Mouse (Mus musculus) cortical plate, adult 2 months (tissue): ENCODE measurements around the gene Cadm4. TPM values are rescaled to one million over a fixed set of nuclear protein-coding genes. Genes with fewer than 3 reads are reported as not detected.
"Not testable (repeated sequence)": the region's sequence is repeated elsewhere in the genome, so short reads cannot be mapped to it uniquely, and the experiment has no call there.

Experiments
- H3K27ac ChIP-seq: fragments of 200-500 bp; 2 replicates; pipeline ENCODE4 v1.5.1; 2012; ENCODE audit warnings: low read length, control low read depth, inconsistent platforms; ENCODE audit not compliant: insufficient read depth
- H3K4me1 ChIP-seq: fragments of 200-500 bp; 2 replicates; pipeline ENCODE4 v1.6.1; 2011; ENCODE audit warnings: low read length; ENCODE audit not compliant: control insufficient read depth, insufficient read depth
- H3K4me3 ChIP-seq: fragments of 200-500 bp; 2 replicates; pipeline ENCODE4 v1.5.1; 2011; ENCODE audit warnings: mild to moderate bottlenecking, low read length, control low read depth; ENCODE audit not compliant: insufficient read depth
- CTCF ChIP-seq: fragments of 200-500 bp; IDR thresholded peaks from 2 replicates; pipeline ENCODE4 v1.5.1; 2011; ENCODE audit warnings: mild to moderate bottlenecking, control low read depth, low read length; ENCODE audit not compliant: insufficient read depth; ENCODE audit errors: extremely low read depth
- POLR2A ChIP-seq: fragments of 200-500 bp; IDR thresholded peaks from 2 replicates; pipeline ENCODE4 v1.6.1; 2011; ENCODE audit warnings: mild to moderate bottlenecking, low read length, control low read depth; ENCODE audit not compliant: insufficient read depth; ENCODE audit errors: extremely low read depth
- polyA plus RNA-seq: library from polyadenylated mRNA; depleted of rRNA; stranded (reverse); fragments of >200 nt; gene quantifications from 2 replicates; pipeline ENCODE4 v1.2.3, GENCODE M21; 2012

Cadm4 gene
- polyA plus RNA-seq, 1 experiment: 234 TPM

DNA sequence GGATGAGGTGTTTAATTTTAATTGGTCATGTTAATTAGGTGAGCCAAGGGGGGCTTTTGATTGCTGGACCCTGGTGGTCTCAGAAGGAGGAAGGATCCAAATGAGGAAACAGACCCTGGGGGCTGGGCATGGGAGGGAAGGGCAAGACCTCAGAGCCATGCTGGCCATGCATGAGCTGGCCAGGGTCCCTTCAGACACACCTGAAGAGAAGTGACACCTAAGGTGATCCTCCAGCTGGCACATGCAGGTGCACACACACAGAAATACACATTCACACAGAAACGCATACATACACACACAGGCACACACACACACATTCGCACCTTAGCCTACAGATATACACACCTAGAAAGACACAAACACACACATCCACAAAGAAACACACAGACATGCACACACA, 2.1 kb upstream of the Cadm4 start:
- no peak for TF ChIP-seq POLR2A
- TF ChIP-seq CTCF: no peak
- Histone ChIP-seq H3K27ac (no peak overlapping the region), H3K4me3 (no peak overlapping the region), H3K4me1 (peaks cover 1% of the 10 kb centered on the region; the same call in 1 of the 2 replicates)

DNA sequence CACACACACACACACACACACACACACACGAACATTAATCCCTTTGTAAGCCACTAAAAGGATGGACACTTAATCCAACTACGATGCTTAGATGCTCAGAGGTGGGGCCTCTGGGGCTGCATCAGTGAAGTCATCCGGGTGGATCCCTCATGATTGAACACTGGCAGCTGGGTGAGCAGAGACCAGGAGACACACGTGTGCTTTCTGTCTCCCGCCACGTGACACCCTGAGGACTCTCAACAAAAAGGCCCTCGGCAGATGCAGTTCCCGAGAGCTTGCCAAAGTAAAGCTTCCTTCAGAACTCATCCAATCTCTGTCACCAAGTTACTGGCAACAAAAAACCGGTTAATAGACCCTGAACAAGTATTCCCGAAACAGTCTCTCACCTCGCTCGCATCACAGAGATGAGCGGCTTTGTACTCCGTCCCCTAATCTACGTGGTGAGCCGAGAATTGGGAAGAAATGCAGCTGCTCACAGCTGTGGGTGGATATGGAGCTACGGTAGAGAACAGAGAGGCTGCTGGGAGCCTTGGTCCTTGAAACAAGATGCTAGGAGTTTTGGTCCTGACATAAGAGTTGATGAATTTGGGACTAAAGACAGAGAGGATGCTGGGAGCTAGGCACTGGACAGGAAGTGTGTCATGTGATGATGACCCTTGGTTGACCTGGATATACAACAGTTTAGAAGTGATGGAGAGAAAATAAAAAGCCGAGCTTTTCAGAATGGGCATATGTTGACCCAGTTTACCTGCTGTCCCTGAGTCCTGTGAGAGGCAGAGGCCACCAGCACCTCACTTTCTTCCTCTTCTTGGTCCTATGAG, 1.5 kb upstream of the Cadm4 start:
- TF ChIP-seq POLR2A (0 out of 2 replicates have a peak, but pooled peaks have one; percentile 6), CTCF (no peak)
- Histone ChIP-seq H3K4me1 (peaks cover 2% of the 10 kb centered on the region), H3K4me3 (peak overlapping the region; percentile 61), H3K27ac (peak overlapping the region; percentile 51; the same call in 1 of the 2 replicates)

DNA sequence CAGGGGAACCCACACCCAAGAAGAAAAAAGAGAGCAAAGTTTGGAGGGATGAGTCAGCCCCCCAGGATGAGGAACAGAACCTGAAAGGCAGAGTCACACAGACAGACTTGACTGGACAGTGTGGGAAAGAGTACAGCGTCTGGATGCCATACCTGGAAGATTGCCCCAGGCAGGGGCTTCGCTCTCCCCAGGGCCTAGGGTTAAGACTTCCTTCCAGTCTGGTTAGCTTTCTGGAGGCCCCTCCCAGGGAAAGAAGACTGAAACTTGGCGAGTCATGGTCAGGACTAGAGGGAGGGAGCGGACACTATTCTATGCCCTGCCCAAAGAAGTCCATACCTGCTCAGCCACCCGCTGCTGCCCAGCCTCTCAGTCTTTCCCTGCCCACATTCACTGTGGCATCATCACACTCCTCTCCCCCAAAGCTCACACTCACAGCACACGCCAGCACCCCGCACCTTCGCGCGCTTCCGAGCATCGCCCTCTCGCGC, 793 bp upstream of the Cadm4 start:
- Histone ChIP-seq H3K27ac (peak overlapping the region; percentile 51), H3K4me1 (peaks cover 2% of the 10 kb centered on the region), H3K4me3 (peak overlapping the region; percentile 61)
- no peak for TF ChIP-seq CTCF
- TF ChIP-seq POLR2A: no peak

DNA sequence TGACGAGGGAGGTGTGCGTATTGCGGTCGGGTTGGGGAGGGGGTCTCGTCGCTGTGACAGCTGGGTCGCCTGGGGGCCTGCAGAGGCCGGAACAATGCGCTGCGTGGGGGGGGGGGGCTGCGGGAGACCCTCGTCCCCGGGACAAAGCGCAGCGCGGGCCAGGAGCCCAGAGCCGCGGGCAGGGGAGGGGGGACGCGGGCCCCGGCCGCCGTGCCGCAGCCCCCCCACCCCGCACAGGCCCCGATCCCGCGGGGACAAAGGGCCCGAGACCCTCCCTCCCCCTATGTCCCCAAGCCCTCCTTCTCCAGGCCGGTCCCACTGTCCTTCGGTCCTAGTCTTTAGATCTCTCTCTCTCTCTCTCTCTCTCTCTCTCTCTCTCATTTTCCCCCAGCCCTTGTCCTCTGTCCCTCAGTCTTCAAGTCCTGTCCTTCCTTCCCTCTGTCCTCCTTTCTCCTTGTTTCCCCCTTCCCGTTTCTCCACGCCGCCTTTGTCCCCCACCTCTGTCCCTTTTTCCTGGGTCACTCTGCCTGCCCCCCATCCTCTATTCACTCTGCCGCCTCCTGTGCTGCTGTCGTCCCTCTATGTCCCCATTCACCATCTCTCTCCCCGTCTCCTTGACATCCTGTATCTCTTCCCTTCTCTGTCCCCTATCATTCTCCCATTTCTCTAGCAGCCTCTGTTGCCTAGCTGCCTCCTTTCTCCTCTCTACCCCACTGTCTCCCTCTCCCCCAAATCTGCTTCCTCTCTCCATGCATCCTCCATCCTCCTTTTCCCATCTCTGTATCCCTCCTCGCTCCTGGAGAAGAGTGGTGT, 591 bp downstream of the Cadm4 start:
- Histone ChIP-seq H3K27ac (peak overlapping the region; percentile 74), H3K4me3 (peak overlapping the region; percentile 61), H3K4me1 (peaks cover 2% of the 10 kb centered on the region)
- TF ChIP-seq CTCF (no peak), POLR2A (no peak)

DNA sequence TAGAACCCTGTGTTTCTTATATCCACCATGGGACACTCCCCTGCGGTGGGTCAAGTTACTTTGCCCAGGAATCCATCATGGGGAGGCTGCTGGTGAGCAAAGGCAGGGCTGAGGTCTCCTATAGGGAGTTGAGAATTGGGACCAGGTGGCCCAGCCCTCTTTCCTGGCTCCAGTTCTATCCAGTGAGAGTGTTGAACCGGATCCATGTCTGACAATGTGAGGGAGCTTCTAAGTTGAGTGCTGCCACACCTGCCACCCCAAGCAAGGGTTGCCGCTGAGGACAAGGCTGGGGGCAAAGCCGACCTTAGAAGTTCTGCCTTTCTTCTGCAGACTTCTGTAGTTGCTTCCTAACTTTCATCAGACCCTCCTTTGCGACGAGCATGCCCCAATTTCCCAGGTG, 1.5 kb downstream of the Cadm4 start:
- H3K27ac ChIP-seq, H3K4me1 ChIP-seq: not testable (repeated sequence)
- H3K4me3 ChIP-seq: peak overlapping the region; percentile 61; the same call in 1 of the 2 replicates

DNA sequence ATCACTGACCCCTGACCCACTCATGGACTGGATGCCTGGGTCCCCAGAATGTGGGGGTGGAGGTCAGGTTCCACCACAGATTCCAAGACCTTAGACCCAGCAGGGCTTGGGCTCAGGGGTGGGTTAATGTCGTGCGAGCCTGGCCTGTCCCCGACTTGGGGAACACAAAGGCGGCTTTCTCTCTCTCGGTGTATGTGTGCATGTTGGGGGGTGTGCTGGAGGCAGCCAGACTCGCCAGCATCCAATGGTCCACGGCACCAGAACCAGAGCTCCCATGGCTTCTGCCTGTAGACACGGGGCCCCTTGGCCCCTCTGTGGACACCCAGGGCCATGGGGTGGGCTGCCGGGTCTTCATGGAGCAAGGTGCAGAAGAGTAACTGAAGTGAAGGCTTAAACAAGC, 3.7 kb downstream of the Cadm4 start:
- Histone ChIP-seq H3K27ac (peak overlapping the region; percentile 99), H3K4me3 (peak overlapping the region; percentile 24), H3K4me1 (peaks cover 2% of the 10 kb centered on the region)
- TF ChIP-seq POLR2A (no peak), CTCF (no peak)

DNA sequence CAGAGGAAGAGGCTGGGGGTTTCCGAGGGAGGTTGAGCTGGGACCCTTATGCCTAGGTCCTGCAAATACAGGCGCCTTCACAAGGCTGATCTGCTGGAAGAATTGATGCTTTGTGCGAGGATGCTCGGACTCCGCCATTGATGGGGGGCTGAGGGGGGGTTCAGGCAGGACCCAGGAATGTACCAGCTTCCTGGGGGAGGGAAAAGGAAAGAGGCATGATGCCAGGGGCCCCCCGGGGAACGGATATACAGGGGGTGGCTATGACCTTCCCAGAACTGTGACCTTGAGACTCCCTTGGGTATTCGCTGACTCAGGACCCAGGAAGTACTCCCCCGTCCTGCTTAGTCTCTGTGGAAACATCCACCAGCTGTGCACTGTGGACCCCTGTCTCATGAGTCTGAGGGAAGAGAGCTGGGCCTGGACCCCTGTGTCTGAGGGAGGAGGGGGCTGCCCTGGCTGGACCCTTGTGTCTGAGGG, 4.9 kb downstream of the Cadm4 start:
- Histone ChIP-seq H3K27ac (peak overlapping the region; percentile 99), H3K4me1 (peaks cover 2% of the 10 kb centered on the region), H3K4me3 (peak overlapping the region; percentile 24)
- TF ChIP-seq CTCF (no peak), POLR2A (peak; percentile 66; the same call in 1 of the 2 replicates)

DNA sequence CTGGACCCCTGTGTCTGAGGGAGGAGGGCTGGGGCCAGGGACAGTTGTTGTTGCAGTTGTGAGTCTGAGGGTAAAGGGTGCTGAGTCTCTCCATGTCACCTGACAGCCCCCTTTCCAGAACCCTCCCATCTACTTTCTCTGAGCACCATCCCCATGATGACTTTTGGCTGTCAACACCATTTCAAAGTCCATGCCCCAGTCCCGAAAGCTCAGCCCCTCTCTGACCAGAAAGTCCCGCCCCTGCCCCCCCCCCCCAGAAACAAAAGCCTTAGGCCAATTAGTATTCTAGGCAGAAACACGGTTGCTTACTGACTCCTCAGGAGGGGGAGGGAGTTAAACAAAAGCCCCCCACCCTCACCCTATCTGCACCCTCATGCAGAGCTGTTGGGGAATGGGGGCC, 5.6 kb downstream of the Cadm4 start:
- Histone ChIP-seq H3K4me1 (peaks cover 2% of the 10 kb centered on the region), H3K4me3 (peak overlapping the region; percentile 24; the same call in 1 of the 2 replicates), H3K27ac (peak overlapping the region; percentile 99)
- TF ChIP-seq CTCF (no peak), POLR2A (no peak)

DNA sequence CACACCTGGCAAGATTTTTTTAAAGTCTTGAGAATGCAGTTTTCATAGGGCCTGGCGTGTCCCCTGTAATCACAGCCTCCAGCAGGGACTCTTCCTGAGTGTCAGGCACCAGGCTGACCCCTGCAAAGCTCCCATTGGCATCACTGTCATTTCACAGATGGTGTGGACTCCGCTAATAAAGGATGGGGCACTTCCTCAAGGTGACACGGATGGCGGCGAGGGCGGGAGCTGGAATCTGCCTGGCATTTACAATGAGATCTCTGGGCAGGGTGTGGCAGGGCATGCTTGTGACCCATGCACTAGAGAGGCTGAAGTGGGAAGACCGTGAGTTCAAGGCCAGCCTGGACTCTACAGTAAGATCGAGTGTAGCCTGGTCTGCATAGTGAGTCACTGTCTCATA, 6.5 kb downstream of the Cadm4 start:
- peaks cover 2% of the 10 kb centered on the region for H3K4me1 ChIP-seq
- no peak overlapping the region for H3K4me3 ChIP-seq
- H3K27ac ChIP-seq: peak overlapping the region; percentile 81; the same call in 1 of the 2 replicates
- TF ChIP-seq CTCF (no peak), POLR2A (no peak)
